Mouse (Mus musculus) gastrocnemius, adult 2 months (tissue): Measurements from ENCODE around the gene Gm20388. TPM values are rescaled to one million over a fixed set of nuclear protein-coding genes. Genes with fewer than 3 reads are reported as not detected.
A peak's percentile ranks its signal among the peaks of the same experiment; 100 is the strongest.

Source experiments
- DNase-seq: peaks from one replicate; pipeline ENCODE4 v3.0.0; 2022
- H3K27ac ChIP-seq: fragments of 200-600 bp; 2 replicates; pipeline ENCODE4 v1.8.1; 2022; ENCODE audit warnings: mild to moderate bottlenecking
- H3K4me3 ChIP-seq: fragments of 200-600 bp; 2 replicates; pipeline ENCODE4 v1.8.1; 2022; ENCODE audit warnings: mild to moderate bottlenecking, moderate library complexity
- CTCF ChIP-seq: fragments of 200-600 bp; IDR thresholded peaks from 2 replicates; pipeline ENCODE4 v1.8.1; 2022; ENCODE audit warnings: antibody characterized with exemption, mild to moderate bottlenecking, moderate library complexity
- intact Hi-C: fragments of 180-260 bp; cut with DNase I; formaldehyde crosslinking; loops from one replicate; pipeline ENCODE4 v1.15.1; 2025
- total RNA-seq, 2 experiments: library from RNA; stranded (reverse); gene quantifications; 2 replicates each; pipeline ENCODE4 v1.2.3; 2021

The Gm20388 gene
- total RNA-seq, 2 experiments from 2014 or later, result 6.1 to 15.0 TPM

DNA sequence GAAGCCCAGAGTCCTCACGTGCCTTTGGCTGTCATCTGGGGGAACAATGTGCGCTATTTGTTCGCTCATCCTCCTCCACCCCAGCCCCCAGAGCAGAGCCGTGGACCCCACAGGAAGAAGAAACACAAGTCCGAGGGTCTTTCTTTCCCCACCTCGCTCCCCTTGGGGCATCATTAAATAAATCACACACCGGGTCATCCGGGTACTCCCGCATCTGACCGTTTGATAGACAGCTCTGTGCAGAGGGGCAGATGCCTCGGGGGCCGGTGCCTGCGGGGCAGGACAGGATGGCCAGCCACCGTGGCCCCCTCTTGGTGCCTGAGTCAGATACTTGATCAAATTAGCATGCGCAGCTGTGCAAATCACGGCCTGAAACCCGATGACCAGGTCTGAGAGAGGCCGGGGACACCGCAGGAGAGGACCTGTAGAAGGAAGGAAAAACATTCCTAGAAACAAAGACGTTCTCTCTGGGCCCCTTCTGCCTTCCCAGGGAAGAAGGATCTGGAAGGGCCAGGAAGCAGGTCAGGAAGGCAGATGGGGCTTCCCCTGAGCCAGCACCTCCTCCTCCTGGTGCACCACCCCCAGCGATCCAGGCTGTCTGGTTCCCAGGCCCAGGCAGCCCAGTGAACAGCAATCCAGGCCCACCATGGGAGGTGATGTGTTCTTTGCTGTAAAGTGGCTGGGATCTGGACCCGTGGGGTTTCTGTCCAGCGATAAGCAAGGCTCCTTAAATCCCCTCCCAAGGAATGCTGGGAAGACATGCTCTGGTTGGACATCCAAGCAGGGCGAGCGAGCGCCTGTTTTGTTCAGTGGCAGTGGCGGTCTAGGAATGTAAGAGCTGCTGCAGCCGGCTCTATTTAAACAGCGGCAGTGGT lies 1383.8 kb downstream of the Gm20388 start:
- no peak for DNase-seq
- Histone ChIP-seq H3K4me3 (no peak overlapping the region), H3K27ac (no peak overlapping the region)
- no peak for TF ChIP-seq CTCF
- intact Hi-C loops, result no loop called here

DNA sequence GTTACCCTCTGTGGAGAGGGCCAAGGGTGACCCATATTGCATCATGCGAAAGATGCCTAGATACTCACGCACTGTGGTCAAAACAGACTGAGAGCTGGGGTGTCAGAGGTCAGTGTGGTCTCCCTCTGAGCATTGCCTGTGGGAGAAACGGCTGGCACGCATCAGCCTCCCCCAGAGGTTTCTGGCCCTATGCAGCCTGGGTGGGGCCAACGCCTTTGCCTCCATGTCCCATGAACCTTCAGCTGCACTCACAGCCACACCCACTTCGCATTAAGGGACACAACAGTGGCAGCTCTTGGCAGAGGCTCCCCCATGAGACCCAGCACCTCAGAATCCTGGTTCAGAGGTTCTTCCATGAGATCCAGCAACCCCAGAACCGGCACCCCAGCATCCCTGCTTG lies 1385.4 kb downstream of the Gm20388 start:
- Histone ChIP-seq H3K27ac (no peak overlapping the region), H3K4me3 (no peak overlapping the region)
- intact Hi-C loops, result no loop called here
- no peak for TF ChIP-seq CTCF
- DNase-seq, result no peak

DNA sequence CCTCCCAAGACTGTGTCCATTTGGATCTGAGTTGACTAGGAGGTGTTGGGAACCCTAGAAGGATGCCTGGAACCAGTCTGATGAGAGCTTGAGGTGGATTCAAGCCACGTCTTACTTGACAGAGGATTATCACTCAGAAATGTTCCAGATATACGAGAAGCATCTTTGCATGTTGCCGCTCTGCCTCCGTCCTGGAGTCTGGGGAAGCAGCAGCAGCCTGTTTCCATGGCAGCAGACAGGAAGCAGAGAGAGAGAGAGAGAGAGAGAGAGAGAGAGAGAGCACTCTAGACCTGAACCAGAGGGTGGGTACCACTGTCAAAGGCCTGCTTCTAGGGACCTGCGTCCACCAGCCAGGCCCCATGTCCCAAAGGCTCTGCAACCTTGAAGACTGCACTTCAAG lies 1386.0 kb downstream of the Gm20388 start:
- intact Hi-C loops, result no loop called here
- no peak for TF ChIP-seq CTCF

DNA sequence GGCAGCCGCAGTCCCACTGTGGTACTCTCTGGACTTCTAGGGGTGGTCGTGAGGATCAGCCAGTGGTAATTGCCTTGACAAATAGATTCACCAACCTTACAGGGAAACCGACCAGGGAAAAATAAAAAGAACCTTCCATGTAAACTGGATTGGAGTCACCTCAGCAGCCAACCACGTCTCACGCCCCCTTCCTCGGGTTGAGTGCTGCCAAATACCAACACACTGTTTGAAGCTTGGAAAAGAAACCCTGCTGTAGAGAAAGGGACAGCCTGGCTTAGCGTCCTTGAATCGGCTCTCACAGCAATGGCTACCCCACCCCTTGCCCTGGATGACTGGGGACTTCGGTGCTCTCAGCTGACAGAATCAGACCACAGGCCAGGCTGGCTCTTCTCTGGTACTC lies 1386.7 kb downstream of the Gm20388 start:
- H3K4me3 ChIP-seq, result no peak overlapping the region
- DNase-seq, result no peak
- no peak for TF ChIP-seq CTCF
- no peak overlapping the region for H3K27ac ChIP-seq
- intact Hi-C loops, result no loop called here

More for the DNA sequence above, 1386.0 kb downstream of the Gm20388 start:
- Histone ChIP-seq H3K4me3 (no peak overlapping the region), H3K27ac (no peak overlapping the region)
- no peak for DNase-seq

DNA sequence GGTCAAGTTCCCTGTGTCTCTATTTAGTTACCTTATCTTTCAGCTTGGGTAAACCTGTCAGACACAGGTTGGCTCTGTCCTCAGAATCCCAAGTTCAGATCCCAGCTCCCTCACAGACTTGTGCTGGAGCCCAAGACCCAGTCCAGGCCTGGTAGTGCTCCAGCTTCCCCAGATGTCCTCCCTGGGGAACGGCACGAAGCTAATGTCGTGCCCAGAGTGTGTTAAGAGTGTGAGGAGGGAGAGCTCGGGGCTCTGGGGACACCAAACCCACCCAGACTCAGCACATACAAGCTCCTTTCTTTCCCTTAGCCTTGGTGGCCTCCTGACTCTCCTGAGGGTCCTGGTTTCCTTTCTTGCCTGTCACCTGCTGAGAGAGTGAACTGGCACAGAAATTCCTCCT lies 1389.4 kb downstream of the Gm20388 start:
- no peak overlapping the region for H3K4me3 ChIP-seq
- intact Hi-C loops, result no loop called here
- DNase-seq, result no peak
- TF ChIP-seq CTCF, result no peak
- no peak overlapping the region for H3K27ac ChIP-seq

DNA sequence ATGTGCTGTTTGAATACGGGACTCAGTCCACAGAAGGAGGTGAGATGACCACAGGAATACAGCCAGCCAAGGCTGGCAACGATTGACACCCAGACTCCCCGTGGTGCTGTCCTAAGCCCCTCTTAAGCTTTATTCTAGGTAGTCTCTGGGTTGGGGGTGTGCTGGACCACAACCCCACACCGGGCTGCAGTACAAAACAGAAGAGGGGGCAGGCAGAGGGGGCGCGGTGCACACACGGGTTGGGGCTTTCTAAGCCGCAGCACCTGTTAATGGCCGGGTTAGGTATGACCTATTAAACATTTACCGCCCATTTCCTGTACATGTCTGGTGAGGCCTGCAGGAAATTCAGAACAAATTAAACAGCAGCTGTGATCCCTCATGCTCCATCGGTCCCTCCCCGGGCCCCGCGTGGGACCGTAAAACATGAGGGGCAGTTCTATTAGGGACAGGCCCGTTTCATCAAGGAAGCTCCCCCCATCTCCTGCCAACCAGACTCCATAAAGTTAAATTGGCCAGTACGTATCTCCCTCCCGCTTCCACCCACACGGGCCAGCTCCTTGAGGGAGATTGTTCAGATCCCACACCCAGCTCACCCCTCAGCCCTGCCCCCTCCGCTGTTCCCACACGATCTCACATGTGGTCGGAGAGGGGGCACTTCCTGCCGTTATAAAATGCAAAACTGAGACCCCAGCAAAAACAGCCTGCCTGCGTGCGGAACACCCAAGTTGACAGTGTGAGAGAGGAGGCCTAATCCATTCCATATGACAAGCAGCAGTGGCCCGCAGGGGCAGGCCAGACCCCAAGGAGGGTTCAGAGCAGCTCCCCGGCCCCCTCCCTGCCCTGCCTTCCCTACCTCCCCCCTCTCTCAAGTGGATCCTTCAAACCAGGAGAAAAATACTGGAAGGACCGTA lies 1390.1 kb downstream of the Gm20388 start:
- intact Hi-C loops, result no loop called here
- no peak for DNase-seq
- peak overlapping the region; percentile 64 for H3K4me3 ChIP-seq
- H3K27ac ChIP-seq, result no peak overlapping the region
- no peak for TF ChIP-seq CTCF

DNA sequence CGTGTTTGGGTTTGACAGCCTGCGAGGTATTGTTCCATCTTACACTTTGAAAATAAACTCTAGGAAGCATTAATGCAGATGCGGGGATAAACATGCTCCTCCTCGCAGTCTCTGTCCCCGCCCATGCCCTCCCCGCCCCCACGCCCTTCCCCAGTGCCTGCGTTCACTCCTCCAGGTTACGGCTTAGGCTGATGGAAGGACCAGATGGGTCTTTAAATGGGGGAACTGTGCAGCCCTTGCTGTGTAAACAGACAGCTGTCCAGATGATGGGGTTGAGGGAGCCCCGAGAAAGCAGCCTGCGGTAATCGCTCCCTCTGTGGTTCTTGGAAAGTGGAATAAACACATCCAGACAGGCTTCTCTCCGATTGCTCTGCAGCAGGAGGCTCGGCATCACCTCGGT lies 1390.8 kb downstream of the Gm20388 start:
- intact Hi-C loops, result no loop called here
- Histone ChIP-seq H3K27ac (0 out of 2 replicates have a peak overlapping the region, but pooled peaks have one; percentile 8), H3K4me3 (peak overlapping the region; percentile 64)
- TF ChIP-seq CTCF, result no peak
- no peak for DNase-seq

DNA sequence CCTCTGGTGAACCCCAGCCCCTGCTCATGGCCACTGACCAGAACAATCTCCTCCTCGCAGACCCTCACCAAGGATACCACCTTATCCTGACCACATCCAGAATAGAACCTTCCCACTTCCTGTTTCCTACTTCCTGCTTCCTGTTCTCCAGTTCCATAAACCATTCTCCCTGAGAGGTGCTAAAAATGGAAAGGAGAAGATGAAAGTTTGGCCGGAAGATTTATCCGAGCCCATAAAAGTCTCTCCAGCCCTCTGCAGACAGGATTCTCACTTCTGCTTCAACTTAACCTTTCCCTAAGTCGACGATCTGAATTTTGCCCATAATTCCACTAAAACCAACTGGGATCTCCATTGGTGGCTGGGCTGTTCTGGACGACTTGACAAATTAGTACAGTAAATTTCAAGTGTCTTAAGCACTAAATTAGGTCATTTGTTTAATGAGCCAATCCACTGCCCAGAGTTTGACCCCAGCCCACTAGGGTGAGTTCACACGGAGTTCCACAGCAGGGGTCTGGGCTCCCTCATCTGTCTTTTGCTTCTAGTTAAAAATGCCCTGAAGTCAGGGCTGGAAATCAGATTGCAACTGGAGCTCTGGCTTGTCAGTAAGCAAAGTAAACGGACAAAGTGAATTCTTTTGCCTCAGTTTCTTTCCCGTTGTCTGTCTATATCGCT lies 1391.5 kb downstream of the Gm20388 start:
- intact Hi-C loops, result no loop called here
- no peak for TF ChIP-seq CTCF
- H3K4me3 ChIP-seq, result peak overlapping the region; percentile 64
- 0 out of 2 replicates have a peak overlapping the region, but pooled peaks have one; percentile 8 for H3K27ac ChIP-seq
- DNase-seq, result no peak

DNA sequence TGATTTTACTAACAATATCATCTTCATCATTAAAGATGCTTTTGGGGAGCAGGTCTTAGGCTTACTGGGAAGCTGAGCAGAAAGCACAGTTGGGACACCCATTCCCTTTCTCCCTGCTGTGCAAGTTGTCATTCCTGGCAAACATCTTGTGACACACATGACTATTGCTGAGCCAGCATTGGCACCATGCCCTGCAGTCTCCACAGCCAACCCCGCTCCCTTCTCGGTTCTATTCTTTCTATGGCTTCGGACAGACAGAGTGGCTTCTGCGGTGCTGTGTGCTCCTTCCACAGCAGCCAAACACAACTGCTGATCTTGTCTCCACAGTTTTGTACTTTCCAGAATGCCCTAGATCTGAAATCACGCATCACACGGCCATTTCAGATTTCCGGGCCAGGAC lies 1397.1 kb downstream of the Gm20388 start:
- intact Hi-C loops, result no loop called here
- no peak for DNase-seq

DNA sequence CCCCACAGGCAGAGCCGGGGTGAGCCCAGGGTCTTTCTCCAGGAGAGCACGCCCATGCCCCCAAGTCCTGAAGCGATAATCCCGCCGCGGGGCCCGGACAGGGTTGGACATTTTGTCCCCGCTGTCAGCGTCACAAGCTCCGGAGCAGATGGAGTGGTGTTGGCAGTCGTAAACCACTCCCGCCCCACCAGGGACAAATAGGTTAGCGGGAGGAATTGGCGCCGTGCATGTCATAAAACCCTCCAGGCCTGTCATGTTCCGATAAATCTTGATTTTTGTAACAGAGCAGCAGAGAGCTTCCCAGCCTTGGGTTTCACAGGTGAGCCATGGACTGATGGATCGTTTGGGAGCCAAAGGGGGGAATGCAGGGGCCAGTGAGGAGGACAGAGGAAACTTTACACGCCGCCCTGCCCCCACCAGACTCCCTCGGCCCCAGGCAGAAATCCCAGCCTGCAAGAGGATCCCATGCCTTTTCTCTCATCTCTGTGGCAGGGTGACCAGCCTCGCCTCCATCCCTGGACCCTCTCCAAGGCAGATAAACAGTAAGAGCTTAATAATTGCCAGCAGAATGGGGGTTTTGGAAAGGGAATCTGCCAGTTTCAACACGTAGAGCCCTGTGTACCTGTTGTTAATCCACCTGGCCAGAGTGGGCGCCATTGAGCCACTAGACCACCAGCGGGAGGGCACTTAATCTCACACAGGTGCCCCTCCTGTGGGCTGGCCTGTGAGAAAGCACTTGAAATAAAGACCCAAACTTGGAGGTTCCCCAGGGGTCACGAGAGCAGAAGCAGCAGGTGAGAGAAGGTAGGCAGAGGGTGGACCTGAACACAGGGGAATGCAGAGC lies 1400.6 kb downstream of the Gm20388 start:
- Histone ChIP-seq H3K27ac (no peak overlapping the region), H3K4me3 (no peak overlapping the region)
- intact Hi-C loops, result no loop called here
- no peak for DNase-seq
- TF ChIP-seq CTCF, result peak; percentile 3; the same call in 1 of the 2 replicates

More for the DNA sequence above, 1397.1 kb downstream of the Gm20388 start:
- H3K4me3 ChIP-seq, result no peak overlapping the region
- no peak for TF ChIP-seq CTCF
- H3K27ac ChIP-seq, result no peak overlapping the region

DNA sequence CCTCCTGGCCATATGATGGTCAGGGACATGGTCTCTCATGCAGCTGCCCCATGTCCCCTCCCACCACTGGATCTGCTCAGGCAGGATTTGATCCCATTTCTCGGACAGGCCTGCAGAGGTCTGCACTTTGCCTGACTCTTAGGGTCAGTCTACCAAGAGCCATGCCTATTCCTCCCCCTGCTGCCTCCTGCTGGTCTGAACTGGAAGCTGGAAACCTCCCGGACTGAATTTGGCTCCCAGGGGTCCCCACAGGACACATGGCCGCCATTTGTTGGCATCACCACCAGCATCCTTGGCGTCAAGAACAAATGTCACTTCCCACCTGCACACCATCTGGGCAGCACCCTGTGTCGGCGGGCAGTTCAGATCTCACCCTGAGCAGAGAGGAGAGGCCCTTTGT lies 1402.8 kb downstream of the Gm20388 start:
- no peak overlapping the region for H3K4me3 ChIP-seq
- intact Hi-C loops, result no loop called here
- TF ChIP-seq CTCF, result peak; percentile 31
- no peak for DNase-seq
- no peak overlapping the region for H3K27ac ChIP-seq

DNA sequence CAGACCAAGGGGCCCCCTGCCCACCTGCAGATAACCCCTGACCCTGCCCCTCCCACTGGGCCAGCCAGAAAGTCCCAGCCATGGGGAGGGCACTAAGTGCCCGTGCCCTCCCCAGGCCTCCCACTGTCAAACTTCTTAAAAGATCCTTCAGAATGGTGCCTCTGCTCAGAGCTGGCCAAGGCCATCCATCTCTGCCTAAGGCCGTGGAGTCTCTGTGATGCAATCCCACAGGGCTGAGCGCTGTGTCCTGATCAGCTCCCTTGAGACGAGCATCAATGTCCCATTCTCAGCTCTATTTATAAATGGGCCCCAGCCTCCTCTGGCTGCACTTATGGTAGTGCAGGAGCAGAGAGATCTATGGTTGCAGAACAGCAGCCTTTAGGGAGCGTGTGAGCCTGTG lies 1403.4 kb downstream of the Gm20388 start:
- intact Hi-C loops, result no loop called here
- no peak for TF ChIP-seq CTCF
- H3K4me3 ChIP-seq, result no peak overlapping the region
- no peak for DNase-seq
- H3K27ac ChIP-seq, result no peak overlapping the region
